Mouse (Mus musculus) neural tube, embryonic 10.5 days (tissue): ENCODE measurements around the gene Cd276.

ENCODE experiments used
- DNase-seq: peaks from one replicate; pipeline ENCODE4 v3.0.0-alpha.2; 2017; ENCODE audit warnings: low spot score; ENCODE audit errors: extremely low spot score

Cd276 gene

DNA sequence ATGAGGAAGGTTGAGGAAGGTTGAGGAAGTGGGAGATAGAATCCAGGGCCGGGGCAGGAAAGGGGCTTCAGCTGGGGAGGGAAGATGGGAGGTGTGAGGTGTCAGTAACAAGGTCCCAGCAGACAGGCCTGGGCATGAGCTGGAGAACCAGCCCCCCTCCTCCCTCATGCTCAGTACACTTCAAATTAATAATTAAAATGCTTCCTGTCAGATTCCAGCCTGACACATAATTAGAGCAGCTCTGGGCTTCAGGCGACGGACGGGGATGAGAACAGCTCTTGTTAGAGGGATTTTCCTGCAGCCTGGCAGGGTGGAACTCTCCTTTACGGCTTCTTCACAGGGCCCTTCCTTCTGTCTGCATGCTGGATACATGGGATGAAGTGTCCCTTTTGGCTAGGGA lies 41.5 kb downstream of the Cd276 start:
- no peak for DNase-seq

DNA sequence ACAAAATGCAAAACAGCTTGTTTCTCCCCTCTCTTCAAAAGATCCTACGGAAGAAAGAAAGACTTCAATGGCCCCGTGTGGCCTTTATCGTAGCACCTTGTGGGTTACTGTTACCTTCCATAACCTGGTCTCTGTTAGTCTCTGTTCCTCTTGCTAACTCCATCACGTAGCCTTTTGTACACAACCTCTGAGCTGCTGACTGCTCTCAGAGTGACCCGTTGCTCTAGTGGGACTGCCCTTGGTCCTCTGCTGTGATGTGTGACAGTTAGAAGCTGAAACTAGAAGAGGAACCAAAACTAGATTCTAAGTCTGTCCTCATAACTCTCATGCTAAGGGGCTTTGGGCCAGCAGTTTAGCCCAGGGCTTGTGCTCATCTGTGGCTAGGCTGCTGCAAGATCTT lies 44.8 kb downstream of the Cd276 start:
- no peak for DNase-seq

GRCm38 (mm10) chr9:58507216-58508005 lies 47.8 kb downstream of the Cd276 start:
- no peak for DNase-seq

DNA sequence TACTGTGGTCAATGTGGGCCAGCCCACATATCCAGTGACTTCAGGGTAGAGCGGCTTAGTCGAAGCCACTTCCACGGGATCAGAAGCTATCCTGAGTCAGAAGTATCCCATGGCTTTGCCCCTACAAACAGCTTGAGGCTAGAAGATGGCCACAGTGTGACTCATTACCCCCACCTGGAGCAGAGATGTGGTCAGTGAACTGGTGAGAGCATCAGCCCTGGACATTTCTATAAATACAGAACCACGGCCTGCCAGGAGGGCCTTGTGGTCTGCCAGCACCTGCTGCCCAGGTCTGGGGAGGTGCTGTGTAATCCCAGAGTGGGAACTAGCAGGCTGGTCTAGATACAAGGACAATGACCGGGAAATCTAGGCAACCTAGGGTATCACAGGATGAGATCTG lies 54.3 kb downstream of the Cd276 start:
- no peak for DNase-seq

GRCm38 (mm10) chr9:58497942-58498341 lies 57.3 kb downstream of the Cd276 start:
- DNase-seq = no peak

GRCm38 (mm10) chr9:58496470-58497182 lies 58.6 kb downstream of the Cd276 start:
- no peak for DNase-seq

DNA sequence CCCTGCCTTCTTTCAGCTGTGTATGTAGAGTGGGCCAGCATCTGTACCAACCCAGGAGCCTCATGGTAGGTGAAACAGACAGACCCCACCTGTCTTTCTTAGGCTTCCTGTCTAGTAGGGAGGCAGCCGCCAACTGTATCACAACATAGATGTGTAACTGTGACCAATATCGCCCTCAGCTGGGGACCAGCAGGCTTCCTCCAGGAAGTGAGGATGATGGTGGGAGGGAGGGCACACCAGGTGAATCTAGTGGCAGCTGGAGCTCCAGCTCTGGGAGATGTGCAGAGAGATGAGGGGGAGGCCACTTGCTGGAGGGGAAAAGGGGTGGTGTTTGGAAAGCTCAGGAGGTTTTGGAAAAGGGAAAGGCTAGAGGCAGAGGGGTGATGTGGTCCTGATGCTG lies 60.2 kb downstream of the Cd276 start:
- DNase-seq = no peak

DNA sequence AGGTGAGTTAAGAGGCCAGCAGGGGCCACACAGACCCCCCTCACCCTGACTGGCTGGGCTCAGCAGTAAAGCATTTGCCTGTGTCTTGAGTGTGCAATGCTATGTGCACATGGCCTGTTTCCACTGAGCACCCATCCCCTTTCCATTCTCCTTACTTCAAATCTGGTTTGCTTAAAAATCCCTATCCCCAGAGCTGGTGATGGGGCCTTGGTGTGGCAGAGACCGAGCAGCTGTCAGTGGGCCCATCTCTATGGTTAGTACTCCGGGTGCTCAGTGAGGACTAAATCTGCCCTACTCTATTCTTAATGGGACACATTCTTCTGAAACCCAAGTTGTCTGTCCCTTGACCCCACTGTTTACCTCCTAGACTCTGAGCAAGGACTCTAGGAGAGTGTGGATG lies 64.8 kb downstream of the Cd276 start:
- DNase-seq = no peak

- no peak for DNase-seq
These were observed 65.4 kb downstream of the Cd276 start for GRCm38 (mm10) chr9:58489865-58490165.

DNA sequence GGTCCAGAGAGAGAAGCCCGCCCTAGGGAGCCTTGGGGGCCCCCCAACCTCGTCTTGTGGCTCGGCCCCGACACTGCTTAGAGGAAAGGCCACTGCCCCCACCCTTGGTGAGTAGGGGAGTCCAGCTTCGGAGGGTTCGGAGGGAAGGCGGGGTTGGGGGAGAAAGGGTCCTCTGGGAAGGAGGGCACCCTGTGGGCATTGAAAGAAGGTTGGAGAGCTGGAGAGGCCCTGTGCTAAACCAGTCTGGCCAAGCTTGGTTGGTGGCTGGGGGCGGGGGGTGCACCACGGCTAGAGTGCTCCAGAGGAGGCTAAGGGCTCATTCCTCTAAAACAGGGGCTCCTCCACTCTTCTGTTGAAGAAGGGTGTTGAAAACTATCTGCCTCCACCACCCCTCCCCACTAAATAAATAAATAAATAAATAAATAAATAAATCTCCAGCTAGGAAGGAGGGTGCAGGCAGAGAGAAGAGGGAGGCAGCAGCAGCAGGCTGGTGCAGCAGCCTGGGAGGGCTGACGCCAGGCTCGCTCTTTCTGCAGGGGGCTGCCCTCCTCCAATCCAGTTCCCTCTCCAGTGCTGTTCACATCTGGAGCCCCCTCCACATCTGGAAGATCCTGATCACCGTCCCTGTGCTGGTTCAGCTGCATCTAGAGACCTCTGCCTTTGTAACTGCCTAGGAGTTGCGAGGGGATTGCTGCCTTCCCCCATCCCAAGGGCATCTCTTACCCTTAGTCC lies 65.9 kb downstream of the Cd276 start:
- peak; percentile 46 for DNase-seq

- DNase-seq = peak; percentile 79
These were observed 67.1 kb downstream of the Cd276 start, which contains the start of gene Insyn1 for GRCm38 (mm10) chr9:58487851-58488801. Gene Insyn1, plus strand, starts transcription at chr9:58488603.

GRCm38 (mm10) chr9:58487076-58487475 lies 68.2 kb downstream of the Cd276 start:
- no peak for DNase-seq
